Mouse (Mus musculus) testis, postnatal 14 days (tissue): ENCODE data around the gene Ghrl.
"Not testable (repeated sequence)": the region's sequence is repeated elsewhere in the genome, so short reads cannot be mapped to it uniquely, and the experiment has no call there.

Experiments
- DNase-seq: peaks from one replicate; pipeline ENCODE4 v3.0.0; 2021; ENCODE audit warnings: low spot score

The Ghrl gene

GRCm38 (mm10) chr6:113719878-113720277, at the start of gene Ghrl:
Ghrl (minus strand) TSS chr6:113719880.
- DNase-seq = no peak

DNA sequence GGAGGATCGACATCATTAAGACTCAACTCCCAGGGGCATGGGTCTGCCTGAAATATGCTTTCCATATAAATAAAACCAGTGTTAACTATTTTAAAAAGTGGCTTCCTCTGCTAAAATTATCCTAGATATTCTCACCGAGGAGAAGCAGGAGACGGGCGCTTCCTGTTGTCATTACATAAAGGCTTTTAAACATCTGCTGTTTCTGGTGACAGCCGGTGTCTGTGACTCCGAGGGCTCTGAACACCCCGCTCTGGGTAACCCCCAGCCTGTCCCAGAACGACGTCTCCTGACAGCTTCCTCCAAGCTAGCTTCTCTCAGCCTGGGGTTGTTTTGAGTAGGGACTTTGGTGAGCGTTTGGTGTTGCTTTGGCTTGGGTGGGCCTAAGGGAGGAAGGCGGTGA, 49.1 kb upstream of the Ghrl start:
- no peak for DNase-seq

DNA sequence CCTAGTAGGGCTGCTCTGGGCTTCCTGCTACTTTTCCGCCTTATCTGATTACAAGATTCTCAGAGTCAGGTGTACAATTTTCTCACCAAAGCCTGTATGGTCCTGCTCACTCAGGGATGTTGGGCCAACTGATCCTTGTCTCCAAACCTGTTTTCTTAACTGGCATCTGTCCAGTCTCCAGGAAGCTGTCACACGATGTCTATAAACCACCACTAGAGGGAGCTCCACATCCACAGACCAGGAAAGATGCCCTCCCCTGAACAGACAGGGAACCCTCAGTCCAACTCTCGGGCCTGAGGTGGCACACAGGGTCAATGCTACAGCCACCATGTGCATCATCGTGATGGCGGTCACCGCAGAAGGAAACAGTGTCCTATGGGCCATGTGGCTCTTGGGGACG, 42.0 kb upstream of the Ghrl start:
- peak; percentile 36 for DNase-seq

- no peak for DNase-seq
Measured at GRCm38 (mm10) chr6:113749119-113749685, 29.5 kb upstream of the Ghrl start.

GRCm38 (mm10) chr6:113748351-113748750, 28.7 kb upstream of the Ghrl start:
- no peak for DNase-seq

DNA sequence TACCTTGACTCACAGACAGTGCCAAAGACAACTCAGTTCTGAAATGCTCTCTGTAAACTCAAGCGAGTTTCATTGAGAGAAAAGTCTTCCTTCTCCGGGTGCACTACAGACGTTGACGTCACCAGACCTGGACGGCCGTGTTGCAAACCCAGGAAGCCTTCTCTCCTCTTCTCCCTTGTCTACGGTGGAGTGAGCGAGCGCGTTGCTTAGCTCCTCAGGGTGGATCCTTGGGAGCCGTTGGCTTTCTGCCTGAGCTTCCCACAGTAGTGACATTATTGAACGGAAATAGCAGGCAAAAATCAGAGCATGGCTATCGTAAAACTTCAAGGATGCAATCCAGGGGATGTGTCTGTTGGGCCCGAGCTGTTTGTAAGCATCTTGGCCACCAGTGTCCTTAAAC, 27.6 kb upstream of the Ghrl start:
- DNase-seq = no peak

DNA sequence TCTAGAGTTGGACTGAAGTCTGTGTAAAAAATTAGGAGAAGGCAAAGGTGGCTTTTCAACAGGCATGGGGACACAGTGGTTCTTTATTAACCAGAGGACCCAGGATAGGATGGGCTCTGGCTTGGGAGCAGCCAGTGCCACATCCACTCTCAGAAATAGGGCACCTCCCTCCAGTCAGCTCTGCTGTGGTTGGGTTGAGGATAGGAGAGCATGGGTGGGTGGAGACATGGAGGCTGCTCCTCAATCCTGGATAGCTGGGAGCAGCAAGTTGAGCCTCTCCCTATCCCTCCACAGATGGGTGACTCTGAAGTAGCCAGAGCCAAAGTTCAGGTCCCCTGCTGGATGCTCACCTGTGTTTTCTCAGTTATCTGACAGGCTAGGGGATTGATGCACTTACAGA, 25.4 kb upstream of the Ghrl start:
- DNase-seq = no peak

- no peak for DNase-seq
Measured at GRCm38 (mm10) chr6:113743111-113743510, 23.4 kb upstream of the Ghrl start.

DNA sequence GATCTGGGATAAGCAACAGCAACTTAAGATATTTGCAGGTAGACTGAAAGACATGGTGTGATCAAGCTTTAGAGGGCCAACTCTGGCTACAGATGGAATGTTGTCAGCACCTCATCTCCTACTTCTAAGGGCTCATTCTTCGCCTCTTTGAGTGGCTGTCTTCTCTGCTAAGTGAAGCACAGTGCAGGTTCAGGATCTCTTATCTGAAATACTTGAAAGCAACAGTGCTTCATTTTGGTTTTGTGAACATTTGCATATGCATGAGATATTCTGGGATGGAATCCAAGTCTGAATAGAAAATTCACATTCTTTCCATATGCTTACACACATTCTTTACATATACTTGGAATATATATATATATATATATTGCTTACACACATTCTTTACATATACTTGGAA, 22.6 kb upstream of the Ghrl start:
- DNase-seq = no peak

- no peak for DNase-seq
Measured at GRCm38 (mm10) chr6:113741425-113741824, 21.7 kb upstream of the Ghrl start.

GRCm38 (mm10) chr6:113740236-113741217, 20.8 kb upstream of the Ghrl start, which contains the start of gene Sec13:
Sec13 (minus strand) TSS chr6:113740743.
- peak; percentile 85 for DNase-seq

- DNase-seq = no peak
Measured at GRCm38 (mm10) chr6:113737318-113738046, 17.8 kb upstream of the Ghrl start.

- DNase-seq = no peak
Measured at GRCm38 (mm10) chr6:113731296-113731695, 11.6 kb upstream of the Ghrl start.

- no peak for DNase-seq
Measured at GRCm38 (mm10) chr6:113728181-113728580, 8.5 kb upstream of the Ghrl start.

- DNase-seq = no peak
Measured at GRCm38 (mm10) chr6:113721061-113721460, 1.4 kb upstream of the Ghrl start.

DNA sequence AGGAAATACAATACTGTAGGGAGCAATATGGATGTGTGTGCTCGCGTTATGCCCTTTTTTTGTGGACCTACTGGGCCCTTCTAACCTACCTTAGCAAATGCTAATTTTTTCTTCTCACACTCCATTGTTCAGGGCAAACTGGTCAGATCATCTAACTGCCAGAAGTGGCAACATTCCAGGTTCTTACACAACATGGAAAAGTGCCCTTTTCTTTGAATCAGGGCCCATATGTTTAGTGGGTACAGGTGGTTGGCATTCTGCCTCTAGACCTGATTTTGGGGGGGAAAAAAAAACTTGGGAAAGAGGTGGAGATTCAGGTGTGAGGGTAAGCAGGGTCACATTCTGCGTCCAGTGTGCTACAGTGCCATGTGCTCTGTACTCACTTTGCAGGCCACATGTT, 2.1 kb downstream of the Ghrl start:
- no peak for DNase-seq

- no peak for DNase-seq
Measured at GRCm38 (mm10) chr6:113714797-113715196, 4.9 kb downstream of the Ghrl start.

GRCm38 (mm10) chr6:113714276-113714675, 5.4 kb downstream of the Ghrl start:
- DNase-seq = no peak

- DNase-seq = not testable (repeated sequence)
Measured at GRCm38 (mm10) chr6:113713389-113713788, 6.3 kb downstream of the Ghrl start.

- DNase-seq = no peak
Measured at GRCm38 (mm10) chr6:113712718-113713117, 7.0 kb downstream of the Ghrl start.

GRCm38 (mm10) chr6:113697222-113698205, 22.2 kb downstream of the Ghrl start:
- DNase-seq = no peak
